Mouse (Mus musculus): ENCODE measurements around the gene Ss18l2. TPM values are rescaled to one million over a fixed set of nuclear protein-coding genes. Genes with fewer than 3 reads are reported as not detected.

Gene Ss18l2
- polyA plus RNA-seq, 1 experiment from 2014 or later = 114 TPM

DNA sequence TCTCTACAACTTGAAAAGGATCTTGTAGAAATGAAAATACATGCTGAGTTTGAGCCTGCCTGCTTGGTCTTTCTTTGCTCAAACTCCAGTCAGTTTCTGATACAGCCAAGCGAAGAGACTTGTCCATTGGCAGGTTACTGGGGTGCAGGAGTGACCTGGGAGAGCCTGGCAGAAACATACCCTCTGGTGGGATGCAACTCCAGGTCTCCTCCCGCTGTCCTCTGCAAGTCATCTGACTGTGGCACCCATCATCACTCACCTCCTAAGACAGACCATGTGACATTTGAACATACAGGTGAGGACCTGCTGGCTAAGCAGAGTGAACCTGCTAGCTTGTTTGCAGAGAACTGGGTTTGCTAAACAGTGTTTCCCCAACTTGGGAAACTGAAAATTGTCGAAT, 46.7 kb downstream of the Ss18l2 start:
- no peak overlapping the region for H3K27ac ChIP-seq (ENCODE audit: low read length)
- no peak for ATAC-seq (ENCODE audit: low FRiP score, low TSS enrichment)
- H3K9me3 ChIP-seq (ENCODE audit: low read length) = no peaks in the 10 kb centered on the region
- no peak overlapping the region for H3K9ac ChIP-seq (replicated peaks; ENCODE audit: low read length)
- no peaks in the 10 kb centered on the region for H3K27me3 ChIP-seq (ENCODE audit: insufficient read depth, low read length)
- peaks cover 40% of the 10 kb centered on the region for H3K36me3 ChIP-seq (ENCODE audit: insufficient read depth, low read length)
- H3K4me3 ChIP-seq (ENCODE audit: low read length) = no peak overlapping the region
- peaks cover 18% of the 10 kb centered on the region for H3K4me1 ChIP-seq (ENCODE audit: insufficient read depth, low read length)
- no peak overlapping the region for H3K4me2 ChIP-seq (replicated peaks; ENCODE audit: low read depth, low read length)
- WGBS = 88% methylated on average over 3 of the region's 3 CpGs

DNA sequence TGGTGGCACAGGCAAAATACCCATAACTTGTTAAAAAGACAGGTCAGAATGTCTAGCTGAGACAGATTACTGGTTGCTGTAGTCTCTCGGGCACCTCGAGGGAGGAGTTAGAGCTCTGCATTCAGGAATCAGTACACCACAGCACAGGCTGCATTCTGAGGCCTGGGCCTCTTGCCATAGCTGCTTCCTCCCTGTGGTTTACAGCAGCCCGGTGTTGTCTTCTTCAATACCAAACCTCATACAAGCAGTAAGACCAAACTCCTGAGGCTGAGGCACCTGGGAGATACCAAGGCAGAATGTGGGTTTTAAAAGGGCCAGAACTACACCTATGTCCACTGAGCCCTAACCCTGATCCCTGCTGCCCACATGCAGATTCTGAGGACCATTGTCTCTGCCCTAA, 47.3 kb downstream of the Ss18l2 start:
- WGBS = 57% methylated on average over 3 of the region's 3 CpGs
- no peak for ATAC-seq (ENCODE audit: low FRiP score, low TSS enrichment)
- Histone ChIP-seq H3K36me3 (ENCODE audit: insufficient read depth, low read length) (peaks cover 37% of the 10 kb centered on the region), H3K4me3 (ENCODE audit: low read length) (no peak overlapping the region), H3K27ac (ENCODE audit: low read length) (no peak overlapping the region), H3K4me2 (replicated peaks; ENCODE audit: low read depth, low read length) (no peak overlapping the region), H3K9ac (replicated peaks; ENCODE audit: low read length) (no peak overlapping the region), H3K27me3 (ENCODE audit: insufficient read depth, low read length) (no peaks in the 10 kb centered on the region), H3K9me3 (ENCODE audit: low read length) (no peaks in the 10 kb centered on the region), H3K4me1 (ENCODE audit: insufficient read depth, low read length) (peaks cover 18% of the 10 kb centered on the region)

GRCm38 (mm10) chr9:121757835-121758814, 48.0 kb downstream of the Ss18l2 start:
- Histone ChIP-seq H3K4me3 (ENCODE audit: low read length) (peak overlapping the region; percentile 85), H3K4me2 (replicated peaks; ENCODE audit: low read depth, low read length) (peak overlapping the region; percentile 98), H3K27ac (ENCODE audit: low read length) (no peak overlapping the region), H3K9me3 (ENCODE audit: low read length) (no peaks in the 10 kb centered on the region), H3K27me3 (ENCODE audit: insufficient read depth, low read length) (no peaks in the 10 kb centered on the region), H3K4me1 (ENCODE audit: insufficient read depth, low read length) (peaks cover 18% of the 10 kb centered on the region), H3K36me3 (ENCODE audit: insufficient read depth, low read length) (peaks cover 39% of the 10 kb centered on the region), H3K9ac (replicated peaks; ENCODE audit: low read length) (peak overlapping the region; percentile 94)
- ATAC-seq (ENCODE audit: low FRiP score, low TSS enrichment) = 0 out of 2 replicates have a peak, but pooled peaks have one; percentile 0
- 53% methylated on average over 10 of the region's 10 CpGs for WGBS

DNA sequence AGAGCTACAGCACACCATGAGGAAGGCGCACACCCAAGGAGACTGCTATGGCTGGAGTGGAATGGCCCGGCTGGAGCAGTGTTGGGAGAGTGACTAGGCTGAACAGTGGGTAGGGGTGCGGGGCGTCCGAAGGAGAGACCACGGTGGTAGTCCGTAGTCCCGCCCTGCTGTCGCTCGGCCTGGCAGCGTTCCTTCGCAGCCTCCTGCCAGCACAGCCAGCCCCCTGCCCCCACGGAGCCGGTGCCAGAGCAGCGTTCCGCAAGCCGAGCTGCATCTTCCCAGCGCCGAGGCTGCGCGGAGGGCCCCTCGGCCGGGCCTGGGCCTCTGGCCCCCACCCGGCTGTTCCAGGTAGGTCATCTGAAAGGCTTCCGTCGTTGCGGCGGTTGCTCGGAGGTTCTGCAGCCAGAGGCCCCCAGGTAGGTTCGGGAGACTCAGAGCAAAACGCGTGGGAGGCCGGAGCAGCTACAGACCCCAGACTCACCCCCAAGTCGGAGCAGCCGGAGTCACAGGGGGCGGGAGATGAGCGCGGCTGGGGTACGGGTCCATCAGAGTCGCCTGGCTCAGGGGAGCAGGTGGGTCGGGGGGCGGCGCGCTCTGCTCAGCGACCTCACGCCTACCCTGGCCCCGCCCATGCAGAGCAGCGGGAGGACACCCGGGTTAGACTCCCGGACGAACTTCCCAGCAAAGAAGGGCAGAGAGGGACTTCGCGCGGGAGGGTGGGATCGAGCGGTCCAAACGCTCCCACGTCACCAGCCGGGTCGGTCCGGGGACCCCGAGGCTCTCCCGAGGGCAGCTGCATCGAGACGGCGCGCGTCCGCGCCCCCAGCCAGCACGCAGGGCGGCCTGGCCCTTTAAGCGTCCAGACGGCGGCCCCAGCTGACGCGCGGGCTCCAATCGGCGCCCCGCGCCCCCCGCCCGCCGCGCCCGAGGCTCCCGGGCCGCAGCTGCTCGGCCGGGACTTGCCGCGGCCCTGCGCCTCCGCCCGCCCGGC, 49.3 kb downstream of the Ss18l2 start, which contains the start of gene Zfp651:
Gene Zfp651, plus strand, starts transcription at position 240 of the 991 bp plus-strand sequence.
- H3K4me2 ChIP-seq (replicated peaks; ENCODE audit: low read depth, low read length) = peak within 1 kb of the TSS; percentile 98
- peak within 1 kb of the TSS; percentile 85 for H3K4me3 ChIP-seq (ENCODE audit: low read length)
- WGBS = under 1% methylated on average over 88 of the region's 97 CpGs
- H3K9ac ChIP-seq (replicated peaks; ENCODE audit: low read length) = peak within 1 kb of the TSS; percentile 94
- peaks cover 18% of the 10 kb centered on the region for H3K4me1 ChIP-seq (ENCODE audit: insufficient read depth, low read length)
- H3K27me3 ChIP-seq (ENCODE audit: insufficient read depth, low read length) = no peaks in the 10 kb centered on the region
- peaks cover 37% of the 10 kb centered on the region for H3K36me3 ChIP-seq (ENCODE audit: insufficient read depth, low read length)
- peak; percentile 80 for ATAC-seq (ENCODE audit: low FRiP score, low TSS enrichment)
- H3K27ac ChIP-seq (ENCODE audit: low read length) = peak within 1 kb of the TSS; percentile 93
- H3K9me3 ChIP-seq (ENCODE audit: low read length) = no peaks in the 10 kb centered on the region

GRCm38 (mm10) chr9:121760271-121761090, 50.4 kb downstream of the Ss18l2 start:
- Histone ChIP-seq H3K4me3 (ENCODE audit: low read length) (peak overlapping the region; percentile 85), H3K4me1 (ENCODE audit: insufficient read depth, low read length) (peaks cover 18% of the 10 kb centered on the region), H3K36me3 (ENCODE audit: insufficient read depth, low read length) (peaks cover 33% of the 10 kb centered on the region; the same call in 1 of the 2 replicates), H3K27ac (ENCODE audit: low read length) (peak overlapping the region; percentile 93), H3K4me2 (replicated peaks; ENCODE audit: low read depth, low read length) (peak overlapping the region; percentile 98), H3K9ac (replicated peaks; ENCODE audit: low read length) (peak overlapping the region; percentile 94), H3K27me3 (ENCODE audit: insufficient read depth, low read length) (no peaks in the 10 kb centered on the region), H3K9me3 (ENCODE audit: low read length) (no peaks in the 10 kb centered on the region)
- ATAC-seq (ENCODE audit: low FRiP score, low TSS enrichment) = peak; percentile 75
- 1% methylated on average over 43 of the region's 43 CpGs for whole genome bisulfite sequencing

DNA sequence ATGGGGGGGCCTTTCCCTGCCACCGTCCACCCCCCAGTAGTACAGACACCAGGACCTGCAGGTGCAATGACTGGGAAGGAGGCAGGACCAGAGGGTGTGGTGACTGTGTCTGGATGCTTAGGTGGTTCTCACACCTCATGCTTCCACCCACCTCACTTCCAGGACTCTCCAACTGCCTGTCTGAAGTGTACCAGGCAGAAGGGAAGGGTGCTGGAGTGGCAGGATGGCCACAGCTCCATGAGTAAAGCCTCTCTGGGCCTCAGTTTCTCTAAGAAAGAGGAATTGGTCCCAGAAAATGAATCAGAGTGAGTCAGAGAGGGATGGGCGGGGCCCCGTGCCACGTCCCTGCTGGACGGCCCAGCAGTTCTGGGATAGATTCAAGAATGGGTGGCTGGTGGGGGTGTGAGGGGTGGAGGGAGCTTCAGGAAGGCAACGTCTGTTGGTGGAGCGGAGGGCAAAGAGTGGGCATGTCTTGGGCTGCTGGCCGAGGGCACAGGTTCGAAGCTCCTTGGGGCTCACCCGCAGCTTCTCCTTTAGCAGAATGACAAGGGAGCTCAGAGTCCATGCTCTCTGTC, 51.0 kb downstream of the Ss18l2 start:
- Histone ChIP-seq H3K27me3 (ENCODE audit: insufficient read depth, low read length) (no peaks in the 10 kb centered on the region), H3K9ac (replicated peaks; ENCODE audit: low read length) (peak overlapping the region; percentile 94), H3K4me3 (ENCODE audit: low read length) (peak overlapping the region; percentile 85), H3K9me3 (ENCODE audit: low read length) (no peaks in the 10 kb centered on the region), H3K36me3 (ENCODE audit: insufficient read depth, low read length) (peaks cover 36% of the 10 kb centered on the region; the same call in 1 of the 2 replicates), H3K27ac (ENCODE audit: low read length) (no peak overlapping the region), H3K4me1 (ENCODE audit: insufficient read depth, low read length) (peaks cover 18% of the 10 kb centered on the region), H3K4me2 (replicated peaks; ENCODE audit: low read depth, low read length) (peak overlapping the region; percentile 98)
- 61% methylated on average over 10 of the region's 10 CpGs for WGBS
- no peak for ATAC-seq (ENCODE audit: low FRiP score, low TSS enrichment)

- WGBS = 66% methylated on average over 8 of the region's 8 CpGs
- no peak overlapping the region for H3K4me2 ChIP-seq (replicated peaks; ENCODE audit: low read depth, low read length)
- ATAC-seq (ENCODE audit: low FRiP score, low TSS enrichment) = no peak
- peaks cover 36% of the 10 kb centered on the region; the same call in 1 of the 2 replicates for H3K36me3 ChIP-seq (ENCODE audit: insufficient read depth, low read length)
- H3K4me1 ChIP-seq (ENCODE audit: insufficient read depth, low read length) = peaks cover 18% of the 10 kb centered on the region
- H3K27me3 ChIP-seq (ENCODE audit: insufficient read depth, low read length) = no peaks in the 10 kb centered on the region
- H3K9me3 ChIP-seq (ENCODE audit: low read length) = no peaks in the 10 kb centered on the region
- H3K4me3 ChIP-seq (ENCODE audit: low read length) = no peak overlapping the region
- no peak overlapping the region for H3K27ac ChIP-seq (ENCODE audit: low read length)
- H3K9ac ChIP-seq (replicated peaks; ENCODE audit: low read length) = no peak overlapping the region
Measured at GRCm38 (mm10) chr9:121761787-121762186, 51.7 kb downstream of the Ss18l2 start.

DNA sequence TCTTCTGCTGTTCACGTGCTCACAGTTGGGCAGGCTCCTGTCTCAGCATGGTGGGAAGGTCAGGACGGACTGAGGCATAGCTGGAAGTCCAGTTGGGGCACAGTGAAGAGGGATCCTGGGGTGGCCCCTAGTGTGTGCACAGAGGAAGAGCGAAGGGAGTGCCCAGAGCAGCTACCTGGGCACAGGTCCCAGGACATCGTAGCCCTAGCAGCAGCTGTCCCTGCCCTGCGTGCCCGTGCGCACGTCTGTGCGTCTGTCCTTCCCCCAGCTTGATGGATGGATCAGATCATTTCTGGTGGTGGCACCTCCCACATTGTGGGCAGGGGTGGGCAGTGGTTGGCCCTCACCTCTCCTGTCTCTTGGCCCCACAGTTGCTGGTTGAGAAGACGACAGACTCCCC, 52.1 kb downstream of the Ss18l2 start:
- Histone ChIP-seq H3K9ac (replicated peaks; ENCODE audit: low read length) (no peak overlapping the region), H3K27me3 (ENCODE audit: insufficient read depth, low read length) (no peaks in the 10 kb centered on the region), H3K27ac (ENCODE audit: low read length) (no peak overlapping the region), H3K4me2 (replicated peaks; ENCODE audit: low read depth, low read length) (no peak overlapping the region), H3K9me3 (ENCODE audit: low read length) (no peaks in the 10 kb centered on the region), H3K36me3 (ENCODE audit: insufficient read depth, low read length) (peaks cover 37% of the 10 kb centered on the region), H3K4me1 (ENCODE audit: insufficient read depth, low read length) (peaks cover 18% of the 10 kb centered on the region), H3K4me3 (ENCODE audit: low read length) (no peak overlapping the region)
- 86% methylated on average over 10 of the region's 10 CpGs for WGBS
- ATAC-seq (ENCODE audit: low FRiP score, low TSS enrichment) = no peak

All from kidney, embryonic 16.5 days (tissue).